Mouse (Mus musculus): ENCODE results near the gene Enoph1. TPM values are rescaled to one million over a fixed set of nuclear protein-coding genes. Genes with fewer than 3 reads are reported as not detected.

The Enoph1 gene
- polyA plus RNA-seq, 1 experiment from 2014 or later, result 57.6 TPM

DNA sequence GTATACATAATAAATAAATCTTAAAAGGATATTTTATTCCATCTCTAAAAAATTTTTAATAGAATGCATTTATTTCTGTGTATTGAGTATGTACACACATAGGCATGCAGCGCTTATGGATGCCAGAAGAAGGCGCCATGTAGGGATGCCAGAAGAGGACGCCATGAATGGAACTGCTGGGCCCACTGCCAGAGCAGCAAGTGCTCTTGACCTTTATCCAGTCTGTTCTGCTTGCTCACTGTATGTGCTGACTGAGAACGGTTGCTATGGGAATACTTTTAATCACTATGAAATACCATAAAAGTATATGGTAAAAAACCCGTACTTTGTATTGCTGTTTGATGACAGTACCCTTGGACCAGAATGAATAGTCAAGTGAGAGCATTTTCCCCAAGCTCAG is 3.6 kb downstream of the Enoph1 start:
- Histone ChIP-seq H3K4me3 (no peak overlapping the region), H3K4me1 (peaks cover 63% of the 10 kb centered on the region), H3K27ac (replicated peaks) (no peak overlapping the region), H3K4me2 (replicated peaks) (no peak overlapping the region), H3K9ac (replicated peaks) (no peak overlapping the region), H3K27me3 (no peaks in the 10 kb centered on the region), H3K36me3 (no peaks in the 10 kb centered on the region), H3K9me3 (no peaks in the 10 kb centered on the region)
- 48% methylated on average over 5 of the region's 5 CpGs for WGBS
- ATAC-seq (replicated peaks), result no peak

DNA sequence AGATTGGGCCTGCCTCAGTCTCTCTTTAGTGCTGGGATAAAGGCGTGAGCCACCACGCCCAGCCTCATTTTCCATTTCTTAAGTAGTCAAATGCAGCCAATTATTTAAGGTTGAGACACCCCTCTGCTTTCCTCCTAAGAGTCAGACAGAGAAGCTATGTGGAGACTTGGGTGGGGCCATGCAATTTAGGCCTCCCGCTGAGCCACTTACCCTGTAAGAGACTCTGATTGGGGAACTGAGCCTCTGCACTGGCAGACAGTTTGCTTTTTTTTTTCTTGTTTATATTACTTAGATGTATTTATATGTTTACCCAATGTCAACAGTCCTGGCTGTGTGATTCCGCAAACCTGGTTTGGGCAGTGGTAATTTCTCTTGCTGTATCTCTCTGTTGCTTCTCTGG is 4.2 kb downstream of the Enoph1 start:
- no peak for ATAC-seq (replicated peaks)
- H3K4me3 ChIP-seq, result no peak overlapping the region
- H3K9me3 ChIP-seq, result no peaks in the 10 kb centered on the region
- no peak overlapping the region for H3K9ac ChIP-seq (replicated peaks)
- WGBS, result 77% methylated on average over 4 of the region's 4 CpGs
- H3K4me1 ChIP-seq, result peaks cover 69% of the 10 kb centered on the region
- H3K27me3 ChIP-seq, result no peaks in the 10 kb centered on the region
- no peak overlapping the region for H3K27ac ChIP-seq (replicated peaks)
- H3K4me2 ChIP-seq (replicated peaks), result no peak overlapping the region
- H3K36me3 ChIP-seq, result no peaks in the 10 kb centered on the region

DNA sequence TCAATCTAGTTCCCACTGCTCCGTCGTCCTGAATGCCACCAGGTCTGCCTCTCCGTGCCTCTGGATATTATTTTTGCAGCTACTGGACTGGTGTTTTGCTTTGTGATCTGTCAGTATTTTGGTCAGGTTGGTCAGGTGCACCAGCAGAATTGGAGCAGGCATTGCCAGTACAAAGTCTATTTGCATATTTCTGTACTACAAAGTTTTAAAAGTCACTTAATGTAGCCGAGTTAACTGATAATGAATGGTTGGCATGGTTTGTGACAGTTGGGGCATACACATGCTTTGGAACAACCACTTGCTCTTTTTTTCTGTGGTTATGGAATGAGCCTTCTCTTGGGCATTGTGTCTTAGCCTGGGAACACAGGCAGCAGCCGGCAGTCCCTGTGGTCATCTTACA is 4.8 kb downstream of the Enoph1 start:
- 70% methylated on average over 5 of the region's 5 CpGs for WGBS
- H3K4me1 ChIP-seq, result peaks cover 74% of the 10 kb centered on the region

GRCm38 (mm10) chr5:100046096-100046495 is 6.3 kb downstream of the Enoph1 start:
- no peaks in the 10 kb centered on the region for H3K9me3 ChIP-seq
- no peaks in the 10 kb centered on the region for H3K36me3 ChIP-seq
- H3K4me1 ChIP-seq, result peaks cover 68% of the 10 kb centered on the region
- no peak overlapping the region for H3K4me3 ChIP-seq
- no peak for ATAC-seq (replicated peaks)
- no peak overlapping the region for H3K4me2 ChIP-seq (replicated peaks)
- H3K27ac ChIP-seq (replicated peaks), result peak overlapping the region; percentile 28; the same call in 1 of the 2 replicates
- H3K9ac ChIP-seq (replicated peaks), result no peak overlapping the region
- 54% methylated on average over 3 of the region's 3 CpGs for WGBS
- H3K27me3 ChIP-seq, result no peaks in the 10 kb centered on the region

More for the DNA sequence above, 4.8 kb downstream of the Enoph1 start:
- Histone ChIP-seq H3K9me3 (no peaks in the 10 kb centered on the region), H3K4me3 (no peak overlapping the region), H3K27ac (replicated peaks) (no peak overlapping the region), H3K4me2 (replicated peaks) (no peak overlapping the region), H3K9ac (replicated peaks) (no peak overlapping the region), H3K36me3 (no peaks in the 10 kb centered on the region), H3K27me3 (no peaks in the 10 kb centered on the region)
- ATAC-seq (replicated peaks), result no peak

DNA sequence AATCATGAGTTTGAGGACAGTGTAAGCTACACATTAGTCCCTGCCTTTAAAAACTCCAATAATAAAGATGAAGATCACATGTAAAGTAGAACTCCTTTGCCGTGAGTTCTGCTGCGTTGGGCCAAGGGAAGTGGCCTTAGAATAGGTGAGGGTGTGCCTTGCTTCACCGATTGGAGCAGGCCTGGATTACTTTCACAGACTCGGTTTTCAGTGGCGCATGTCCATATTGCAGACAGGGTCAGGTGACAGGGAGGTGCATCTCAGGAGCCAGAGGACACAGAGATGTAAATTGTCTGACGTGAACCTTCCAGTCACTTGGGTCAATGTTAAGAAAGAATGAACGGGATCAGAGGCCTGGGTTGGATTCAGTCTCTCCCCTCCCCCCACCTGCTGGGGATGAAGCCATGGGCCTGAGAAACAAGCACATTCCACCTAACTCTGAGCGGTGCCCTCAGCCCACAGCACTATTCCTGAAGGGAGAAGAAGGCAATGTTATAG is 7.4 kb downstream of the Enoph1 start:
- Histone ChIP-seq H3K36me3 (no peaks in the 10 kb centered on the region), H3K27me3 (no peaks in the 10 kb centered on the region), H3K9me3 (no peaks in the 10 kb centered on the region), H3K4me2 (replicated peaks) (no peak overlapping the region), H3K4me1 (peaks cover 58% of the 10 kb centered on the region), H3K9ac (replicated peaks) (no peak overlapping the region), H3K4me3 (no peak overlapping the region), H3K27ac (replicated peaks) (peak overlapping the region; percentile 48)
- ATAC-seq (replicated peaks), result no peak
- 54% methylated on average over 8 of the region's 8 CpGs for WGBS

- WGBS, result 21% methylated on average over 7 of the region's 7 CpGs
- peak; percentile 53 for ATAC-seq (replicated peaks)
- Histone ChIP-seq H3K4me1 (peaks cover 58% of the 10 kb centered on the region), H3K4me3 (no peak overlapping the region), H3K36me3 (no peaks in the 10 kb centered on the region), H3K4me2 (replicated peaks) (peak overlapping the region; percentile 1; the same call in 1 of the 2 replicates), H3K9me3 (no peaks in the 10 kb centered on the region), H3K27ac (replicated peaks) (peak overlapping the region; percentile 48), H3K9ac (replicated peaks) (no peak overlapping the region), H3K27me3 (no peaks in the 10 kb centered on the region)
Measured at GRCm38 (mm10) chr5:100047871-100048270, 8.1 kb downstream of the Enoph1 start.

DNA sequence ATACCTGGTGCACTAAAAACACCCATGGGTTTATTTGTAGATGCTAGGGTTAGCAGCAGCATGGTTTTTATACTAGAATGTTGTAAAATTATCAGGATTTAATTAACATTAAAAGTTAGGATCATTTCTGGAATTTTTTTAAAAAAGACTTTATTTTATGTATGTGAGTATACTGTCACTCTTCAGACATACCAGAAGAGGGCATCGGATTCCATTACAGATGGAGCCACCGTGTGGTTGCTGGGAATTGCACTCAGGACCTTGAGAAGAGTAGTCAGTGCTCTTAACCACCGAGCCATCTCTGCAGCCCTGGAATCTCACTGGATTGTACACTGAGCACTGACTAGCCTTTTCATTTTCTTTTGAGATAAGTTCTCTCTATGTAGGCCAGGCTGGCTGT is 10.1 kb downstream of the Enoph1 start:
- Histone ChIP-seq H3K9ac (replicated peaks) (no peak overlapping the region), H3K27me3 (no peaks in the 10 kb centered on the region), H3K4me1 (peaks cover 47% of the 10 kb centered on the region), H3K36me3 (no peaks in the 10 kb centered on the region), H3K4me3 (no peak overlapping the region), H3K27ac (replicated peaks) (no peak overlapping the region), H3K9me3 (no peaks in the 10 kb centered on the region), H3K4me2 (replicated peaks) (no peak overlapping the region)
- no peak for ATAC-seq (replicated peaks)
- WGBS, result 94% methylated on average over 3 of the region's 3 CpGs

DNA sequence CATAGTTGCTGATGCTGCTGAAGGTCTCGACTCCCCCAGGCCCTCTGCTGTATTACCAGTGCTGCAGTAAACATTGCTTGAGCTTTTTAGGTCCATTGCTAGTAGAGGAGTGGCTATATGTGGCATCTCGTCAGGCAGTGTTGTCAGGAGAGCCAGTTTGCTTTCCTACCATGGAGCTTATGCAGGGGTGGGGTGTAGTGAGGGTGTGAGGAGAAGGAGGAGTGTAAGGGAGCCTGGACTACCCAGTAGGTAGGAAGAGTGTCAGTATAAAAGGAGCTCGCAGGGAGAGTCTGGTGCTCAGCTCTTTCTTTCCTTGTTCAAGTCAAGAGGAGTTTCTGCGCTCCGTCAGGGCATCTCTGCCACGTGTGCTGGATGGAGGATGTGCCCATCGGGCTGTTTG is 12.9 kb downstream of the Enoph1 start:
- no peaks in the 10 kb centered on the region for H3K27me3 ChIP-seq
- no peak overlapping the region for H3K4me2 ChIP-seq (replicated peaks)
- ATAC-seq (replicated peaks), result no peak
- H3K27ac ChIP-seq (replicated peaks), result no peak overlapping the region
- no peak overlapping the region for H3K4me3 ChIP-seq
- H3K36me3 ChIP-seq, result no peaks in the 10 kb centered on the region
- no peak overlapping the region for H3K9ac ChIP-seq (replicated peaks)
- no peaks in the 10 kb centered on the region for H3K9me3 ChIP-seq
- peaks cover 39% of the 10 kb centered on the region for H3K4me1 ChIP-seq
- 95% methylated on average over 7 of the region's 7 CpGs for WGBS

DNA sequence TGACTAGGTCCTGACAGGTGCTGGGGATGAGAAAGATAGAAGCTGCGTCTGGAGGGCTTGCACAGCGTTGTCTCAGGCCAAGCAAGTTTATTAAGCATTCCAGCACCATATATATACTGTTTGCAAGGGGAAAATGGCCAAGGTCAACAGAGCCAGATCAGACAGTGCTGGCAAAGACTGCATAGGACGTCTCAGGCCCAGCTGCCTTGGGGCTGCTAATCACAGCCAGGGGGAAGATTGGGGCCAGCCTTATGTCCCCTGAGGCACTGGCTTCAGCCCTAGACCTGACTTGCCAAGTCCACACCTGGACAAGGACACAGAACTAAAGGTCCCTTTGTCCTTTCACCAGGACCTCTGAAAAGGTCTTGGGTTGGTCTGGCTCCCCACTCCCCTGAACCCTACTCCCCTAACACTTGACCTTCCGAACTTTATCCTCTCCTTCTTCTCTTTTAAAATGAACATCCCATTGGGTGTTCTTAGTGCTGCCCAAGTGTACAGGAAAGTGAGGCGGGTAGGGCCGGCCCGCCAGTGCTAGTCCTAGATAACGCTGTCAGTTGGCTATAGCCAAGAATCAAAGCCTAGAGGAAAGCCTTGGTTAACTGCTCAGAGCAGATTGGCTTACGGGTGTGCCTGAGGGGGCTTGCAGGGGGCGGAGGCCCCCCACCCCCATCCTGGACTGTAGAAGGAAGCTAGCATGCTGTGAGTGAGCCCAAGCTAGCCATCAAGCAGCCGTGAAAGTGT is 15.2 kb downstream of the Enoph1 start:
- 80% methylated on average over 11 of the region's 11 CpGs for WGBS
- no peaks in the 10 kb centered on the region for H3K27me3 ChIP-seq
- 0 out of 2 replicates have a peak, but pooled peaks cover 1% of the 10 kb centered on the region for H3K36me3 ChIP-seq
- peaks cover 39% of the 10 kb centered on the region for H3K4me1 ChIP-seq
- no peak overlapping the region for H3K9ac ChIP-seq (replicated peaks)
- no peak overlapping the region for H3K4me3 ChIP-seq
- no peaks in the 10 kb centered on the region for H3K9me3 ChIP-seq
- H3K4me2 ChIP-seq (replicated peaks), result no peak overlapping the region
- no peak for ATAC-seq (replicated peaks)
- no peak overlapping the region for H3K27ac ChIP-seq (replicated peaks)

- Histone ChIP-seq H3K27me3 (no peaks in the 10 kb centered on the region), H3K4me2 (replicated peaks) (no peak overlapping the region), H3K9ac (replicated peaks) (no peak overlapping the region), H3K4me1 (peaks cover 39% of the 10 kb centered on the region), H3K36me3 (peaks cover 10% of the 10 kb centered on the region), H3K27ac (replicated peaks) (no peak overlapping the region), H3K4me3 (no peak overlapping the region), H3K9me3 (no peaks in the 10 kb centered on the region)
- no peak for ATAC-seq (replicated peaks)
- WGBS, result 90% methylated on average over 5 of the region's 5 CpGs
Measured at GRCm38 (mm10) chr5:100055866-100056369, 16.1 kb downstream of the Enoph1 start.

GRCm38 (mm10) chr5:100057461-100058209 is 17.9 kb downstream of the Enoph1 start:
- 30% methylated on average over 14 of the region's 15 CpGs for WGBS
- H3K4me3 ChIP-seq, result no peak overlapping the region
- peaks cover 39% of the 10 kb centered on the region for H3K4me1 ChIP-seq
- peak; percentile 65 for ATAC-seq (replicated peaks)
- peak overlapping the region; percentile 51 for H3K27ac ChIP-seq (replicated peaks)
- no peak overlapping the region for H3K4me2 ChIP-seq (replicated peaks)
- no peaks in the 10 kb centered on the region for H3K9me3 ChIP-seq
- H3K27me3 ChIP-seq, result no peaks in the 10 kb centered on the region
- H3K9ac ChIP-seq (replicated peaks), result no peak overlapping the region
- H3K36me3 ChIP-seq, result peaks cover 26% of the 10 kb centered on the region

GRCm38 (mm10) chr5:100058729-100059128 is 18.9 kb downstream of the Enoph1 start:
- peaks cover 39% of the 10 kb centered on the region for H3K4me1 ChIP-seq
- ATAC-seq (replicated peaks), result no peak
- no peak overlapping the region for H3K9ac ChIP-seq (replicated peaks)
- H3K27me3 ChIP-seq, result no peaks in the 10 kb centered on the region
- 18% methylated on average over 6 of the region's 6 CpGs for WGBS
- H3K27ac ChIP-seq (replicated peaks), result peak overlapping the region; percentile 51
- H3K9me3 ChIP-seq, result no peaks in the 10 kb centered on the region
- peaks cover 36% of the 10 kb centered on the region for H3K36me3 ChIP-seq
- no peak overlapping the region for H3K4me3 ChIP-seq
- no peak overlapping the region for H3K4me2 ChIP-seq (replicated peaks)
